Mouse (Mus musculus): ENCODE data around the gene Fntb. TPM values are rescaled to one million over a fixed set of nuclear protein-coding genes. Genes with fewer than 3 reads are reported as not detected.

Gene Fntb
- polyA plus RNA-seq, 1 experiment: 32.4 TPM

DNA sequence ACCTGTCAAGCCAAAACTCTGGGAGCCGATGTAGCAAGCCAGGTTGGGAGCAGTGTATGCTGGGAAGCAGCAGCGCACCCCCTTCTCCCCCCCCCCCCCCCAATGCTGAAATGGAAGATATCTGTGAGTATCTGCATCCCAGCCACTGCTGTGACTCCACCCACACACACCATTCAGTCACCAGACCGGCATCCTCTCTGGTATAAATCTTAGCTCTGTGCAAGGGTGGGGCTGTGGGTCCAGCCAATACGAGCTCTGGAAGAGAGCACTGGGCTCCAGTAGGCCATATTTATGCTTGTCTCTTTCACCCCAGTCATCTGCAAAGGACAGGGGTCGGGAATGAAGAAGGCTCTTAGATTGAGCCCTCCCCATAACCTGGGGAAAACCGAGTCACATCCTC lies 155.0 kb downstream of the Fntb start:
- TF ChIP-seq POLR2A (IDR thresholded peaks at IDR 0.05; ENCODE audit: extremely low read depth, insufficient read depth, low read length): no peak
- TF ChIP-seq CTCF (IDR thresholded peaks at IDR 0.05; ENCODE audit: extremely low read depth, insufficient read depth, low read length): no peak
- no peak overlapping the region for H3K27ac ChIP-seq (ENCODE audit: insufficient read depth, low read length)
- no peak overlapping the region for H3K4me3 ChIP-seq (ENCODE audit: insufficient read depth, low read length)
- no peaks in the 10 kb centered on the region for H3K4me1 ChIP-seq (ENCODE audit: control insufficient read depth, insufficient read depth, low read length)

- no peak for TF ChIP-seq CTCF (IDR thresholded peaks at IDR 0.05; ENCODE audit: extremely low read depth, insufficient read depth, low read length)
- no peak for TF ChIP-seq POLR2A (IDR thresholded peaks at IDR 0.05; ENCODE audit: extremely low read depth, insufficient read depth, low read length)
- no peak overlapping the region for H3K27ac ChIP-seq (ENCODE audit: insufficient read depth, low read length)
- H3K4me3 ChIP-seq (ENCODE audit: insufficient read depth, low read length): no peak overlapping the region
- H3K4me1 ChIP-seq (ENCODE audit: control insufficient read depth, insufficient read depth, low read length): no peaks in the 10 kb centered on the region
These were observed 155.6 kb downstream of the Fntb start for GRCm38 (mm10) chr12:76920990-76921389.

GRCm38 (mm10) chr12:76923118-76923517 lies 157.7 kb downstream of the Fntb start:
- Histone ChIP-seq H3K27ac (ENCODE audit: insufficient read depth, low read length) (no peak overlapping the region), H3K4me1 (ENCODE audit: control insufficient read depth, insufficient read depth, low read length) (no peaks in the 10 kb centered on the region), H3K4me3 (ENCODE audit: insufficient read depth, low read length) (no peak overlapping the region)
- TF ChIP-seq CTCF (IDR thresholded peaks at IDR 0.05; ENCODE audit: extremely low read depth, insufficient read depth, low read length): no peak
- no peak for TF ChIP-seq POLR2A (IDR thresholded peaks at IDR 0.05; ENCODE audit: extremely low read depth, insufficient read depth, low read length)

- Histone ChIP-seq H3K4me1 (ENCODE audit: control insufficient read depth, insufficient read depth, low read length) (no peaks in the 10 kb centered on the region), H3K27ac (ENCODE audit: insufficient read depth, low read length) (no peak overlapping the region), H3K4me3 (ENCODE audit: insufficient read depth, low read length) (no peak overlapping the region)
- TF ChIP-seq CTCF (IDR thresholded peaks at IDR 0.05; ENCODE audit: extremely low read depth, insufficient read depth, low read length) (no peak), POLR2A (IDR thresholded peaks at IDR 0.05; ENCODE audit: extremely low read depth, insufficient read depth, low read length) (no peak)
These were observed 159.7 kb downstream of the Fntb start for GRCm38 (mm10) chr12:76924904-76925604.

DNA sequence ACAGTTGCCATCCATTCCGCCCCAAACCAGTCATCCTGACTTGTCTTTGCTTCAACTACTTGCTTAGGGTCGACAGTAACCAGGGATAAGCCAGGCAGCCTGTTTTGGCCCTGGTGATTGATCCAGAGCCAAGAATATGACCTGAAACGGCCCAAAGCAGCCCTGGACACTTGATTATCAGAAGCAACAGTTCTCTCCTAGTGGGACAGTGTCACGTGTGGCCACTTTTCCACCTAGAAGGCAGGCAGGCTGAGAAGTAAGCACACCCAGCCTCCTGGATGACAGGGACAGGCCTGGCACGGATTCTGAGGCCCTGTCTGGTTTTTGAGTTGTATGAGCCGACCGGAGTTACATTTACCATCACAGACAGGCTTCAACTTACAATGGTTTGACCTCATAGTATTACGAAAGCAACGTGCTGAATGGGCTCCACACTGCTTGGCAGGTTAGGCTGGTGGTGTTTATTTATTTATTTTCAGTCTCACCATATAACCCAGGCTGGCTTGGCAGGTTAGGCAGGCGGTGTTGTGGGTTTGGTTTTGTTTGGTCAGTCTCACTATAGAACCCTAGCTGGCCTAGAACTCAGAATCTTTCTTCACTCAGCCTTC lies 161.1 kb downstream of the Fntb start:
- no peaks in the 10 kb centered on the region for H3K4me1 ChIP-seq (ENCODE audit: control insufficient read depth, insufficient read depth, low read length)
- no peak for TF ChIP-seq CTCF (IDR thresholded peaks at IDR 0.05; ENCODE audit: extremely low read depth, insufficient read depth, low read length)
- TF ChIP-seq POLR2A (IDR thresholded peaks at IDR 0.05; ENCODE audit: extremely low read depth, insufficient read depth, low read length): no peak
- H3K27ac ChIP-seq (ENCODE audit: insufficient read depth, low read length): no peak overlapping the region
- H3K4me3 ChIP-seq (ENCODE audit: insufficient read depth, low read length): no peak overlapping the region

DNA sequence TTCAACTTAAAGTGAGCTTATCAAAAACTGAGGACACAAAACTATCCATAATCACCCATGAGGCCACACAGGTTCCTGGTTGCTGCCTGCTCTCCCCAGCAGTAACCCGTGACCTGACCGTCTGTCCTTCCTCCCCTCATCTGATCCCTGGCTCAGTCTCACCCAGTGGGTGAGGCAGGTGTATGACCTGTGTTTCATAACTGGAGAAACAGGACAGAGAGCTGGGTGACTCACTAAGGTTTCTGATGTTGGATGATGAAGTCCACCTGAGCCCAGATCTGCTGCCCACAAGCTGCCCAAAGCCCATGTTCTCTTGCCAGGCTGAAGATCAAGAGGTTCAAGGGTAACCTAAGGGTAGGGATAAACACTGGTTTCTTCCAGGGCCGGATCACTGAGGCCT lies 161.6 kb downstream of the Fntb start:
- H3K4me3 ChIP-seq (ENCODE audit: insufficient read depth, low read length): no peak overlapping the region
- no peaks in the 10 kb centered on the region for H3K4me1 ChIP-seq (ENCODE audit: control insufficient read depth, insufficient read depth, low read length)
- no peak overlapping the region for H3K27ac ChIP-seq (ENCODE audit: insufficient read depth, low read length)
- TF ChIP-seq CTCF (IDR thresholded peaks at IDR 0.05; ENCODE audit: extremely low read depth, insufficient read depth, low read length): no peak
- no peak for TF ChIP-seq POLR2A (IDR thresholded peaks at IDR 0.05; ENCODE audit: extremely low read depth, insufficient read depth, low read length)

DNA sequence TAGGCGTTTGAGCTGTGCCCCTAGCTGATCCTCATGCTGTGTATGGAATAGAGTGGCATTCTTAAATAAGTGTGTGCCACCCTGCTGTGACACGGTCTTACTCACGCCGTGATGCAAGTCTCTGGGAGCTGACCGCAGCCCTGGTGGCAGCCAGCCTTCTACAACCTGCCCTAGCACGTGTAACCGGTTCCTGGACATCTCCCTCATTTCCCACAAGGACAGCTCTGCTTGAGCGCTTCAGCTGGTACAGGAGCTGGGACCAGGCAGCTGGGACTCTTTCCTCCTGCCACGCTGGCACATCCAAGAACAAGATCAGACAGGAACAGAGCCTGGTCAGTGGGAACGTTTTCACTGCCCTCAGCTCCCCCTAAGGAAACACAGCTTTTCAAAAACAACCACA lies 162.2 kb downstream of the Fntb start:
- H3K27ac ChIP-seq (ENCODE audit: insufficient read depth, low read length): no peak overlapping the region
- H3K4me1 ChIP-seq (ENCODE audit: control insufficient read depth, insufficient read depth, low read length): no peaks in the 10 kb centered on the region
- no peak for TF ChIP-seq POLR2A (IDR thresholded peaks at IDR 0.05; ENCODE audit: extremely low read depth, insufficient read depth, low read length)
- TF ChIP-seq CTCF (IDR thresholded peaks at IDR 0.05; ENCODE audit: extremely low read depth, insufficient read depth, low read length): no peak
- no peak overlapping the region for H3K4me3 ChIP-seq (ENCODE audit: insufficient read depth, low read length)

DNA sequence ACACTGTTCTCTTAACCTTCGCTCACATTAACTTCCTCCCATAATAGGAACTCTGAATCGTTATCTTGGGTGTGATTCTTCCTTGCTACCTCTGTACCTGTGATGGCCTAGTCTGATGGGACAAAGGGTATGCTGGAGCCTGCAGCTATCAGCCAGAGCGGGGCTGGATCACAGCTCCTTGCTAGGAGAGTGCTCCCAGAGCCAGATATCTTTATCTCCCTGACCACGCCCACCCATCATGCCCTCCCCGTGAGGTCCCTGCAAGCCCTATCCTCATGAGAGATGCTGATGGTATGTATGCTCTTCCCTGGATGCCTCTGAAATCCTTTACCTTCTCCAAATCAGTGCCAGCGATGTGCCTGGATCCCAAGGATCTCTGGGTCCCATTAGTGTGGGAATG lies 164.8 kb downstream of the Fntb start:
- no peak overlapping the region for H3K27ac ChIP-seq (ENCODE audit: insufficient read depth, low read length)
- TF ChIP-seq POLR2A (IDR thresholded peaks at IDR 0.05; ENCODE audit: extremely low read depth, insufficient read depth, low read length) (no peak), CTCF (IDR thresholded peaks at IDR 0.05; ENCODE audit: extremely low read depth, insufficient read depth, low read length) (no peak)

DNA sequence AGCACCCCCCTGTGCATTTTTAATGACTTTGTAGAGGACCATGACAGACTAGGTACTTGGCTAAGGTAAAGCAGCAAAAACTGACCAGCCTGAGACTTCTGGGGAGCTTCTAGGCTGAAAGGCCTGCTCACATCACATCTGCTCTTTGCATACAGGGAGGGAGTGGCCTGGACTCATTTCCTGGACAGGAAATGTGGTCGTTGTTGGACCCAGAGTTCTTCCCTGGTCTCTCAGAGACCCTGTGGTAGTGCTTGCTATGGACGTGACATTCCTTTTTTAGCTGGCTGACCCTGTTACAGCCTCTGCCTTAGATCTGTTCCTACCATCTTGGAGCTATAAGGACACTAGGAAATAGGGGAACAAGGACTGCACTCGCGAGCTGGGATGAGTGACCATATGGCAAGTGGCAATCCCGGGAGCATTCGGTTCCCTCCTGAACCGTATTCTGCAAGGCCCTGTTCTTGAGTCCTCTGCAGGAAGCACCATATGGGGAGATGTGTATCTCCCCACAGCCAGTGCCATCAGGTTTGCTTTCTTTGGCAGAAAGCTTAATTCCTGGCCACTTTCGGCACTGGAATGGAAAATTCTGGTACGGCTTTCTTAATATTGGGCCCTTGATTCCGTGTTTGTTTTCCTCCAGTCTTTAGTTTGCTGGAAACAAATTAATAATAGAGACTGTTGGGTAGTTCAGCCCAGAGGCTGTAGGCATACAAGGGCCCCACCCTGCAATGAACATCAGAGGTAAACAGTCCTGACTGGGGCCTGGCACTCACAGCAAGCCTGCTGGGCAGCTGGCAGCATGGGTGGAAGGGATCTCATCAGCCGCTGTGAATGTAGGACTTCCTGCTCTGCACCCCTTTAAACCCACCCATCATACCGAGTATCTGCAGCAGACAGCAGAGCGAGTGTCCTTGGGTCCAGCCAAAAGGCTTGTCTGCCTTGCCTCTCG lies 166.6 kb downstream of the Fntb start:
- no peak for TF ChIP-seq CTCF (IDR thresholded peaks at IDR 0.05; ENCODE audit: extremely low read depth, insufficient read depth, low read length)
- TF ChIP-seq POLR2A (IDR thresholded peaks at IDR 0.05; ENCODE audit: extremely low read depth, insufficient read depth, low read length): no peak
- Histone ChIP-seq H3K4me1 (ENCODE audit: control insufficient read depth, insufficient read depth, low read length) (no peaks in the 10 kb centered on the region), H3K27ac (ENCODE audit: insufficient read depth, low read length) (peak overlapping the region; percentile 47; the same call in 1 of the 2 replicates), H3K4me3 (ENCODE audit: insufficient read depth, low read length) (no peak overlapping the region)

More for the DNA sequence above, 164.8 kb downstream of the Fntb start:
- no peaks in the 10 kb centered on the region for H3K4me1 ChIP-seq (ENCODE audit: control insufficient read depth, insufficient read depth, low read length)
- no peak overlapping the region for H3K4me3 ChIP-seq (ENCODE audit: insufficient read depth, low read length)
